Mouse (Mus musculus) fibroblast of lung, adult 2 months (primary cell): ENCODE measurements at regions not wholly inside any gene's neighbourhood (a gene's known extent, or its start where the extent isn't known, plus 50 kb on each side); places are given as distances from the start of the nearest gene placed in this dataset.

Experiments used
- DNase-seq: peaks from one replicate; pipeline ENCODE4 v3.0.0-alpha.2; 2011; ENCODE audit warnings: low read depth

DNA sequence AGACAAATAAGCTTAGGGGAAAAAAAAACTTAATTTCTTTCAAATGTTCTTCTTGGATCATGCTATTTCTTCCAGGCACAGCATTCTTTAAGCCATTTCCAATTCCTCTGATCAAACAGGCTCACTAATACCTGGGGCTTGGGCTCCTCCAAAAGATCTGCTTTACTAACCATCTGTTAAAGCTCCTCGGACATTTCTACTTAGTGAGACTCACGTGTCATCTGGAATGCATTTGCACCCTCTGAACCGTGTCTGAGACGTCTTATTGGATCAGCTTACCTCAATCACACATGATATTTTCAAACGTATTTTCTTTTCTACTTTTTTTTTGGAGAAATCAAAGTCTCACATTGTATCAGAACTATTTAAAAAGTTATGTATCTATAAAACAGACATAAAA lies 132.4 kb downstream of the Npr3 start:
- DNase-seq: no peak

DNA sequence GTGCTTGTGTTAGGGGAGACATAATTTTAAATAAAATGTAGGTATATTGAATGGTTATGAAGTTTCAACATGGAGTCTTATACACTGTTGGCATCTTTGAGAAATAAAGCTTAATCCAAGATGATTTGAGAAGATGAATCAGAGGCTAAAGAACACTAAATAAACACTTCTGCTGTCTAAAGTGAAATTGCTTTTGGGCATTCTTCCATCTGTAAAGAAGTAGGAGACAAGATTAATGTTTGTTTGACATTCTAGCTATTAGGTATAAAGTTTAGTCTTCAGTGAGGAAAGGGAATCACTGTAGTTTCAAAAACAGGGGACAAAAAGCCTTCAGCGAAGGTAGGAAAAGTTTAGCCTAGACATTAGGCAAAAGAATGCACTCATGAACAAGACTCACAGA lies 136.5 kb downstream of the Npr3 start:
- DNase-seq: no peak

DNA sequence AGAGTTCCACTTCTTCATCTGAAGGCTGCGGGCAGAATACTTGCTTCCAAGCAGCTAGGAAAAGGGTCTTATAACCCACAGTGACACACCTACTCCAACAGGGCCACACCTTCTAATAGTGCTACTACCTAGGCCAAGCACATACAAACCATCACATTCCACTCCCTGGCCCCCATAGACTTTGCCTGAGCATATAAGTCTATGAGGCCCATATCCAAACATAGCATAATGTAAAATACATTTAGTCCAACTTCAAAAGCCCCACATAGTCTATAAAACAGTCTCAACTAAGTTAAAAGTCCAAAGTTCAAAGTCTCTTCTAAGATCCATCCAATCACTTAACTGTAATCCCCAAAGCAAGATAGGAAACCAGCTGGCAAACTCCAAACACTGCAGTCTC lies 149.1 kb downstream of the Npr3 start:
- DNase-seq: no peak

DNA sequence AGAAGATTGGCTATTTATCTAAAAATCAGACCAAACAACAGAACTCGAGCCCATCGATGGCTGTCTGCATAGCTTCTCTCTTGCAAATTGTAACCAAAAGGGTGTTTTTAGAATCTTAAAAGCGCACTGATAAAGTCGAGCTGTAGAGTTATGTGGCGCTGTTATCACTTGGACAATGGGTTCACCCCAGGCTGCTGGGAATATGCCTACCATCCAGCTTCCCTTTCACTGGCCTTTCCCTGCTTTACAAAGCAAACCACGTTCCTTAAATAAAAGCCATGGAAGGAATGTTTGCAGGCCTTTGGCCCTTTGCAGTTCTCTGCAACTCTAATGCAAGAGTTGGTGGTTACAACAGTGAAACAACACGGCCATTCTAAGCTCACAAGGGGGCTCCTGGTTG lies 150.3 kb downstream of the Npr3 start:
- no peak for DNase-seq

DNA sequence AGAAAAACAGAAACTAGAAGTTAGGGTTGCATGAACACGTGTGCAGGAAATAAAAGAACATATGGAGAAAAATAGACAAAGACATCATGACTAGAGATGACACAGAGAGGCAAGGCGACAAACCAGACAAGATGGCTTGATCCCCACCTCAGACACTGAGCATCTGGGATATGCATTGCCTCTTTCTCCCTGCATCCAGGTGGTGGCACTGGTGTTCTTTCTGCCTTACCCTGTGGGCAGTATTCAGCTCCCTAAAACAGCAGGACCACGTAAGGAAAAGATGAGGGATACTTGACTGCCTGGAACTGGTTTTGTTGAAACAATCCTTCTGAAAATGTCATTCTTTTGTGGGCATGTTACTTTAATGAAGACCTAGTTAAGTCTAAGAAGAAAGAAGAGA lies 153.9 kb downstream of the Npr3 start:
- peak; percentile 36 for DNase-seq

DNA sequence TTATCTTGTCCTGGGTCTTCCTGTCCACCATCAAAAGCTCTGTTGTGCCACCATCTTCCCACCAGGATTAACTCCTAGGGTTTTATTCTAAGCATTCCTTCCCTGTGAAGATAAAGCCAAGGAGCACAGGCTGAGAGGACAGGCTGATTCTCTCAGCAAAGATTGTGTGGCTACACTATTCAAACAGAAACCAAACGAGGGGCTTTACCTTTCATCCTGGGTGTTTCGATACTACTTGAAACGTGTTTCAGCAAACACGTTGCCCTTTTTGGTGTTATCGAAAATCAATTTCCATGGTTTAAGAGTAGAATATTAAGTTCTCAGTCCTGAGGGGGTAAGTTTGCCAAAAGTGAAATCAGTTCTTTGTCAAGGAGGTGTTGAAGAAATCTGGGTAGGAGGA lies 156.2 kb downstream of the Npr3 start:
- DNase-seq: no peak

DNA sequence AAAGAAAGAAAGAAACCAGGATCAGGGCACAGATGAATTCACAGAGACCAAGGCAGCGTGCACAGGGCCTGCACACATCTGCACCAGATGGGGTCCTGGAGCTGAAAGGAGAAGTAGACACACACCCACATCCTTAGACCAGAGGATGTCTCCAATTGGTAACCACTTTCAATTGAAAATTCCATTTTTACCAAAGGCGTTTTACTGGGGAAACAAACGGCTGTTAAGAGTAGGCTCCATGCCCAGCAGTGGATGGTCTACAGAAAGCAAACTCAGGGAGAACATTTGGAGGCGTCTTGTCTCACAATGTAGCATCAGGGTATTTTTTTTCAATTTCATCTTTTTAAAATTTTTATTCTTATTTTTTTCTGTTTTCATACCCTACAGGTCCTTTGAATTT lies 157.6 kb downstream of the Npr3 start:
- DNase-seq: no peak

DNA sequence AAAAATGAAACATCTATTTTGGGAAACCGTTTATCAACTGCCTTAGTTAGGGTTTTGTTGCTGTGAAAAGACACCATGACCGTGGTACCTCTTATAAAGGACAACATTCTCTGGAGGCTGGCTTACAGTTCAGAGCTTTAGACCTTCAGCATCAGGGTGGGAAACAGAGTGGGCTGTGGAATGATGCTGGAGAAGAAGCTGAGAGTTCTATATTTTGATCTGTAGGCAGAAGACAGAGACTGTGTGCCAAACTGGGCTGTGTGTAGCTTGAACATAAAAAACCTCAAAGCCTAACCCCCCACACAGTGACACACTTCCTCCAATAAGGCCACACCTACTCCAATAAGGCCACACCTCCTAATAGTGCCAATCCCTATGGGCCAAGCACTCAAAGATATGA lies 158.8 kb downstream of the Npr3 start:
- no peak for DNase-seq

DNA sequence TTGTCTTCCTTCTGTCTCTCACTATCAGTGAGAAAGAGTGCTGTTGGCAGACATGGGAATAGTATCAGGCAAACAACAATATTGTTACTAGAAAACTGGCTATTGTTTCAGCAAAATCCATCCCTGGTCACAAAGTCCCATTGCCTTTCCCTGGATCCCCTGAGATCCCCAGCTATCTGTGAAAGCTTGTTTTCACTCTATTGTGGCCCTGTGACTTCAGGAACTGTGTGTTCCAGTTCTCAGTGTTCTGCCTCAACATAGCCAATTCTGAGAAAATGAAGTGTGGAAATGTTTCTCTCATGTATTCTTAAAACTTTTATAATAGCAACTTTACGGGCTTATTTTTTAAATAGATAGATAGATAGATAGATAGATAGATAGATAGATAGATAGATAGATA lies 160.3 kb downstream of the Npr3 start:
- no peak for DNase-seq

DNA sequence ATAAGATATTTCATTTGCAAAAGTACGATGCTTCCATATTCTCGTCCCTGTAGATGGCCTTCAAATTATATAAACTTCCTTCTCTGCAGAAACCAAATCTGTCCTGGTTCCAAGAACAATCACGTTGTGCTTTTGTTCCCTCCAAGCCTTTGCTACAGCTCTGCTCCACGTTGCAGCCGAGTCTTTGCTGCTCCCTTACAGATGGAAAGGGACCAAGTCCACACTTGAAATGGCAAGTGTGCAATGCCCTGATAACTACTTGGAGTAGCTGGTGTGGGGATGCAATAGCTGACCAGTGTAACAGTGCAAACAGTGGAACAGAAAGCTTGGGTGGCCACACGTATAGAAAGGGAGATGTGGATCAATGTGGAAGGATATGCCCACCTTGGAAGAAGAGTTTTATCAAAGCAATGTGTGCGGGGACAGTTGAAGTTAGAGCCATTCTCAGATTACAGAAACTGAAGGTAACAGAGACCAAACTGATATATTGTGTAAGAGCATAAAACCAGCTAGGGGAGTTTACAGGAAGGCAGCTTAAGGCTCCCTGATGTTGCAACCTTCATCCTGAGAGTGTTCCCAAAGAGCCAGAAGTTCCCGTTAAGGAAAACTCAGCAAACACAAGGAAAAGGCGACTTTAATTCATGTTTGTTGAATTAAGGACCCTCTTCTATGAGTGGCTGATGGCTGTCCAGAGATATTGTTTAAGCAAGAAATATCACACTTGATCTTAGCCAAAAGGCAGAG lies 161.3 kb downstream of the Npr3 start:
- DNase-seq: no peak

DNA sequence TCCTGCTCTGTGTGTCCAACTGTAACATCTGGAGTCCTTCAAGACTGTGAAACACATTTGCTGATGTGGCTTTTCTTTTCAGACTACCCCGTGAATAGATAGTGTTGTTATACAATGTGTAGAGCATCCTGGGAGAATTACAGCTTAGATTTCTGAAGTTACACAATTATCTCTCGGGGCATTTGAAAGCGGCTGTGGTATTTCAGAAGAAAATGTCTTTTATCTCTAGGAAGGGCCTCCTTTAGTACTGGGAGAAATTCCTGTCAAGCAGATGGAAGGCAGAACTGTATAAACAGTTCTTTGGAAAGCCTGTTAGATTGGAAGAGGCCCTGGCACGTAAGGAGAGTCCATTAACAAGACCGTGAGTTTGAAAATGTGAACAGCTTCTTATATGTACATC lies 162.2 kb downstream of the Npr3 start:
- DNase-seq: no peak

DNA sequence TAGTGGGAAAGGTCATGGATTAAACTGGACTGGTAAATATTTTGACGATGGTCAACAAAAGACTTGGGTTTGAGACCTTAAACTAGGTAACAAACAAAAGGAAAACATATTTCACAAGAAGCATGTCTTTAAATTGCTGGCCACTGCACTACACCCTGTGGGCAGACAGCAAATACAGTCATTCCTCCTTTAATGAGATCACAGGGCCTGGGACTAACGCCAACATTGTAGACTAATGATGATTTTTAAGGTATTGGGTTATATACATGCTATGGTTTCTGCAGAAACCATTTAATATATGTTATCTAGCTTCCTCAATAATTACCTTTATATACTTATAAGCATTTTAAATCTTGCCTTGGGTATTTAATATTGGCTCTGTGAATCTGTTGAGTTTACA lies 162.8 kb downstream of the Npr3 start:
- no peak for DNase-seq

DNA sequence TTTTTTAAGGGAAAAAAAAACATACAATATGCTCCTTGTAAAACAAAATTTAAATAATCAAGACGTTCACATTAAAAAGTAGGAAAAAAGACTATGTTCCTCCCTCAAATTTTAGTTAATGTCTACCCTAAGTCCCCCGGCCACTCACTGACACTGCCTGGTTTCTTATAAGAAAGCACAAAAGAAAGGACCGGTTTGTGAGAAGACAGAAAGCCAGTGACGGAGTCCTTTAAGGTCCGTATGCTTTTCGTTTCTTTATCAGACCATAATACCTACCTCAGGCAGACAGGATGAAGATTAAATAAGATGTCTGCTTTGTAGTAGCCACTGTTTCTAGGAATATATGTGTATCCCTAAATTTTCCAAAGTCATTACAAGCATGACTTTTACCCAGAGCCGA lies 164.3 kb downstream of the Npr3 start:
- DNase-seq: no peak

DNA sequence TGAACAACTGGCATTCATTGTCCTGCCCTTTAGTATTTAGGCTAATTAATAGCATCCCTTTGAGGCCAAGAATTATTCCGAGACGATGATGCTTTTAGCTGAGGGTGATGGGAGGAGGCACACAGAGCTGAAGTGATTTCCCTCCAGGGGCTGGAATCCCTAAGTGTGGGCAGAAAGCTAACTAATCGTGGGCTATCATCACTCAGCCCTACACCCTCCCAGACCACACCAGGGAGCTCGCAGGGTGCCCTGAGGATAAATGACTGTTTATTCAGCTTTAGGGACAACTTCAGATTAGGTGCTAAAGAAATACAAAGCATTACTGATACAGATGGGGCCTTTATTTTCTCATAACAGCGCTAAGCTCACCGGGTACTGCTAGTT lies 164.7 kb downstream of the Npr3 start:
- no peak for DNase-seq

DNA sequence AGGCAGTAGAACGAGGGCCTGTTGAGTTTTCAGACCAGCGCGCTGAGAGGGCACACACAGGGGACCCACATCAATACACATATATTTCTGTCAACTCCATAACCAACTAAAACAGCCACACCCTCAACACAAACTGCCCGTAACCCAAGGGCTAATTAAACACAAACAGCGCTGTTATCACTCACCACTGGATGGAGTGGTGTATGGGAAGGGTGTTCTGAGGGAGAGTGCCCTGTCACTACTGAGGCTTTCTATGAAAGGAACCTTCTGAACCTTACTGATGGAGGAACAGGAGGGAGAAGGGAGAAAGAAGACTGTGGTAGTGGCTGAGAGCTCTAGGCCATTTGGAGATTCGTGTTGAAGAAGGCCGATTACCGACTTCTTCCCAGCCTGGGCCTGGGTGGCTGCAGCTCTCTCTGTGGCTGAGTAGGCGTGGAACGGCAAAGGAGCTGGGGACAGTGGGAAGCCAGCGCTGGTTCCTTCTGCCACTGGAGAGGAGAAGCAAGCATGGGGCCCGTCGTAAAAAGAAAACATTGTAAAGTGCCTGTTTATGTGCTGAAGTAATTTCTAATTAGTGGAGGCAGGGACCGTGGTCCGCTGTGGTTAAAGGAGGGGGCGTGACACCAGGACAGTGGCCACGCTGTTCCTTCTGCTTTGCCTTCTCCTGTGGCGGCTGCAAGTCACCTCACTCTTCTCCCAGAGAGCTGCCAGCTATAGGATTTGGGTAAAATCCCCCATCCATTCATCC lies 165.3 kb downstream of the Npr3 start:
- no peak for DNase-seq

DNA sequence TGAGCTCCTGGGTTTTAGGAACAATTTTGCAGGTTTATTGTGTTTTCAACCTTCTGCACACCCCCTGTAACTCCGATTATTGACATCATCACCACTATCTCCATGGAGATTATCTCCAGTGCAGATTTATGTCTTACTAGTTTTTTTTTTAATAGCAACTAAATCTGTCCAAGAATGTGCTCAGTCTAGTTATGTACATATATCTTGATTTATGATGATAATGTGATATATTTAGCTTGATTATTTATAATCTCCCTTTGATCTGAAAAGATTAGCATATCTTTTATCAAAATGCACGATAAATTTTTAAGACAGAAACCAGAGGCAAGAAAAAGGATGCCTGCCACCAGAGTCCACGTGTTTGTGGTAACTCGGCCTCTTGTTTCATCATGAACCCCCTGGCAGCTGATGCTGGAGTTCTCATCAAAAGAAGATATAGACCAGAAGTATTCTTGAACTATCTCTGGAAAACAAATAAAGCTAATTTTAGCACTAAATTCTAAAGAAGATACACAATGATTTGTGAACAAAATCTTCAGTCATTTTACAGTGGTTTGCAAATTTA lies 169.6 kb downstream of the Npr3 start:
- no peak for DNase-seq

DNA sequence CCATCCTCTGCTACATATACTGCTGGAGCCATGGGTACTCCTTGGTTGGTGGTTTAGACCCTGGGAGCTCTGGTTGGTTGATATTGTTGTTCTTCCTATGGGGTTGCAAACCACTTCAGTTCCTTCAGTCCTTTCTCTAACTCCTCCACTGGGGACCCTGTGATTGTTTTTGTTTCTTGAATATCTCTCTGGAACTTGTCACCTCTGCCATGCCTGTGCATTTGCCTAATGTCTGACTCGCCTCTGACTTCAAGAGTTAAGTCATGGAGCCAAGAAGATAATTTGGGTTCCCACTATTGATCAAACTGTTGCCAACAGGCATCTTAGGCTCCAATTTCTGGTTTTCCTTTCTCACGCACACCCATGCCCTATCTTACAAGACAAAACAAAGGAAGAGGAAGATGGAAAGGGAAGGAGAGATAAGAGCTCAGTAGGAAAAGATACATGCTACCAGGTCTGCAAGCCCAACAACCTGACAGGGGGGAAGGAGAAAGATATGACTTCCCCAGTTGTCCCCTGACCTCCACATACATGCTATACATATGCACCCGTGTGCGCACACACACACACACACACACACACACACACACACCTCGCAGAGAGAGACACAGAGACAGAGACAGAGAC lies 172.3 kb downstream of the Npr3 start:
- no peak for DNase-seq

DNA sequence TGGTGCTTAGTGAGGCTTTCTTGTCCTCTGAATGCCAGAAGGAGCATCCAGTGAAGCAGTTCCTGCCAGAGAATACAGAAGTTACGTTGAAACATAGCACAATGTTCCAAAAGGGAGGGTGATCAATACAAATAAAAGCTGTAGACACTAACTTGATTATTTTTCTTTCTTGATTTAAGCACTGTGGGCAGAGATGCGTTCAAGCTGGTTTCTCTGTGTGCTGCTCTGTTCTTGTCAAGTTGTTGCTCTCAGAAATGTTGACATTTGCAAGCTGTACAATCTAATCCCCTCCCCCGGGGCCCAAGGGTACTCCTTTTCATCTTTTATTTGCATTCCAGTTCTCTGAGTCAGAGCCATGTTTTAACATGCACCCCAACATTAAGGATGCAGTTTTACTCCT lies 177.7 kb downstream of the Npr3 start:
- DNase-seq: no peak

DNA sequence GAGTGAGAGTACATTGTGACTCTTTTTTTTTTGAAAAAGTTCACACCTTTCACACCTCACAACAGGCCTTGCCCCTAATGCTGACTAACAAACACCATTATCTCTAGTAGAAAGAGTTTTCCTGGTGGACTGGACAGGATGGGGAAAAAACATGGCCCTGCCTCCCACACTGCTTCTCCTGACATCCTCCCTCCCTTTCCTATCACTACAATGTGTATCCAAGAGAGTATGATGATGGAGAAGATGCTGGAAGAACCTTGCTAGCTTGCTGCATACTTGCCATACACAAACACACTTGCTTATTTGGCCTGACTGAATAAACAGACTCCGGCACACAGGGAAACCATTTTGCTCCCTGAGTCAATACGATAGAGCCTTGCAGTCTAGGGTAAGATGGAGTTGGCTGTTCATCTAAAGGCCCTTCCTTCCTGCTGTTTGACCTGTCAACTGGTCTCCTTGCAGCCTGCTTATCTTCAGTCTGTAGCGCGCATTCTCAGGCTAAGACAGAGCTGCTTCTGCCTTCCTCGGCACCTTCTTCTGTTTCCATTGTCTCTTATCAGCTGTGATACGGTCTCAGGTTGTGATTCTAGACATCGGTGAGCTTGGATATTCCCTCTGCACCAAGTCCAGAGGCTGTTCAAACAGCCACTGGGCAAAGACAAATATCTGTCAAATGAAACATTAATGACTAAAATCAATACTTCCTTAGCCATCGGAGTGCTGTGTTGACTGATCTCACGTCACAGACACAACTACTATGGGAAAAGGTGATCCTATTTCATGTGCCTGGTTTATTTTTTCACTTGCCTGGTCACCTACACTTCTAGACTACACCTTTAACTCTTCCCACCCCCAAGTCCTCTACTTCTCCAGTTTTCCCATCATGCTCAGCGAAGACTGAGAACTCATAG lies 181.2 kb downstream of the Npr3 start:
- no peak for DNase-seq

DNA sequence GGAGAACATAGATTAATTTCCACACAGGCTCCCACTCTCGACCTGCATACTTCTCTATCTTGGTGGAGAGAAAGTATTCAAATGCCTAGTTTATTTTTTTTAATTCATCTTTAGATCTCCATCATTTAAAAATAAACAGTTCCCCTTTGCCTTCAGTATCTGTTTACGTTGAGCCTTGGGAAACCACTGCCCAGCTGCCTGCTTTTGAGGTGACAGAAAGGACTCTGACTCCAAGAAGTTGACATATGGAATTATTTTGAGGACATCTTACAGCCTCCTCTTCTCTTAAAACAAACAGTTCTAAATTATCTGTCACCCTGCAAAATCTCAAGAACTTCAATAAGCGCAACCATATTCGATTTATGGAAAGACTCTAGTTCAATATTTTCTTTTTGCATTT lies 186.4 kb downstream of the Npr3 start:
- DNase-seq: no peak

DNA sequence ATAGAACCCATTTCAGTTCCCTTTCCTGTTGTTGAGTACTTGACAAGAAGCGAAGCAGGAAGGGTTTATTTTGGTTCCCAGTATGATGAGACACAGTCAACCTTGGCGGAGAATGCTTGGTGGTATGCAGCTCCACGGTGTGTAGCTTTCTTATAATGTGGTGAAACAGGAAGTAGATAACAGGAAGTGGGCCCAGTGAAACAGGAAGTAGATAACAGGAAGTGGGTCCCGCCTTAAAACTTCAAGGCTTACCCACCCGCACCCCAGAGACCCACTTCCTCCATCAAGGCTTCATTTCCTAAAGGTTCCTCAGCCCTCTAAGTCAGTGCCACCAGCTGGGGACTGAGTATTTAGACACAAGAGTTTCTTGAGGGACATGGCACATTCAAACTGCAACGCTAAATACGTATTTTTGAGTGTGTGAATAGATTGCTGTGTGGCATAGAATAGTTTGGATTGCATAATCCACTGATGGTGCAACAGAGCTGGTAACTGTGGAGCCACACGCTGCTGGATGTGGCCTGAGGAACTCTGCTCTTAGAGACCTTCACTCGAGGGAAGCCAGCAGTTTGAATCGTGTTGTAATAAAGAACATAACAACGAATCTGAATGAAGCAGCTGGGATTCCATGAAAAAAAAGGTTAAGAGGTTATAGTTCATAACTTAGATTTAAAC lies 190.8 kb downstream of the Npr3 start:
- no peak for DNase-seq
